Mouse (Mus musculus): ENCODE data around the gene Igfbp4. TPM values are rescaled to one million over a fixed set of nuclear protein-coding genes. Genes with fewer than 3 reads are reported as not detected.
A peak's percentile ranks its signal among the peaks of the same experiment; 100 is the strongest.

Igfbp4 gene
- polyA plus RNA-seq, 2 experiments: 942 to 1,086 TPM

DNA sequence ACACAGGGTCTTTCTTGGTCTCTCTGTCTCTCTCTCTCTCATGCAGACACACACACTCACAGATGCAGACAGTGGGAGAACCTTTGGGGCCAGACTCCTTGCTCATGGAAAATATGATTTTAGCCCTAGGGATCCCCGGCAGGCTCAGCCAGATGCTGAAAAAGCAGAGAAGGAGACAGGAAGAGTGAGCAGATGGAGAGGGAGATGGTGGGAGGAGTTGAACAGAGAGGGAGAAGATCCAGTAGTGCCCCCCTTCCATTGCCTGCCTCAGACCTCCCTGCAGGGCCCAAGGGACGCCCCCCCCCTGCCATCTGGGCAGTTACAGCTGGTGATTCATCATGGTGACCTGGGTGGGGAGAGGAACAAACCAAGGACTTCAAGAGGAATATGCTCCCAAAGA is 6.6 kb downstream of the Igfbp4 start:
- Histone ChIP-seq H3K27ac (replicated peaks; ENCODE audit: low read depth, low read length) (peak overlapping the region; percentile 89), H3K9me3 (ENCODE audit: control insufficient read depth, low read length) (no peaks in the 10 kb centered on the region), H3K36me3 (ENCODE audit: control insufficient read depth, insufficient read depth, low read length) (peaks cover 72% of the 10 kb centered on the region), H3K27me3 (ENCODE audit: control insufficient read depth, insufficient read depth, low read length) (no peaks in the 10 kb centered on the region), H3K9ac (ENCODE audit: low read depth, low read length, severe bottlenecking) (peak overlapping the region; percentile 45), H3K4me2 (replicated peaks; ENCODE audit: low read depth, low read length, severe bottlenecking) (peak overlapping the region; percentile 97), H3K4me1 (ENCODE audit: control insufficient read depth, insufficient read depth, low read length) (peaks cover 49% of the 10 kb centered on the region), H3K4me3 (replicated peaks; ENCODE audit: low read length) (peak overlapping the region; percentile 90)
- TF ChIP-seq POLR2A (IDR thresholded peaks at IDR 0.05; ENCODE audit: borderline replicate concordance, extremely low read depth, insufficient read depth, insufficient read length): no peak
- ATAC-seq (ENCODE audit: low FRiP score, low read depth) (peak; percentile 17; the same call in 1 of the 2 replicates), DNase-seq (ENCODE audit: low spot score) (peak; percentile 56)
- 43% methylated on average over 2 of the region's 2 CpGs for WGBS

DNA sequence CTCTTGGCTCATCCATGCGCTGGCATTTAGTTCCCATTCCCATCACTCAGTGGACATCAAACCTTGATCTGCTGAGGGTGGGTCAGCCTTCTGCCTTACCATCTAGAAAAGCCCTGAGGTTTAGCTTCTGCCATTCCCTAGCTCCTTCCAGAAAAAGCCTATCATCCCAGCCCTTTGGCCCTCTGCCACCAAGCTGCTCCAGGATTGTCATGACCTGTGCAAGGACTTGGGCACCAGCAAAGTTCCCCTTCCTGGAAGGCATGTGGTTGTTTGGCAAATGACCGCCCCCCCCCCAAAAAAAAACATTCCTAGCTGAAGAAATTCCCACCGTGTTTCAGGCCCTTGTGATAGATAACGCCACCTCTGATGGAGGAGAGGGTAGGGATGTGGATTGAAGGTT is 14.1 kb downstream of the Igfbp4 start:
- 30% methylated on average over 4 of the region's 4 CpGs for WGBS
- no peak overlapping the region for H3K9ac ChIP-seq (ENCODE audit: low read depth, low read length, severe bottlenecking)
- peaks cover 19% of the 10 kb centered on the region for H3K4me1 ChIP-seq (ENCODE audit: control insufficient read depth, insufficient read depth, low read length)
- ATAC-seq (ENCODE audit: low FRiP score, low read depth) (no peak; the same call in 1 of the 2 replicates), DNase-seq (ENCODE audit: low spot score) (no peak)
- no peaks in the 10 kb centered on the region for H3K27me3 ChIP-seq (ENCODE audit: control insufficient read depth, insufficient read depth, low read length)
- H3K4me3 ChIP-seq (replicated peaks; ENCODE audit: low read length): no peak overlapping the region
- H3K36me3 ChIP-seq (ENCODE audit: control insufficient read depth, insufficient read depth, low read length): peaks cover 38% of the 10 kb centered on the region
- no peak for TF ChIP-seq POLR2A (IDR thresholded peaks at IDR 0.05; ENCODE audit: borderline replicate concordance, extremely low read depth, insufficient read depth, insufficient read length)
- H3K27ac ChIP-seq (replicated peaks; ENCODE audit: low read depth, low read length): peak overlapping the region; percentile 45
- H3K9me3 ChIP-seq (ENCODE audit: control insufficient read depth, low read length): peaks cover 6% of the 10 kb centered on the region; the same call in 1 of the 2 replicates
- no peak overlapping the region for H3K4me2 ChIP-seq (replicated peaks; ENCODE audit: low read depth, low read length, severe bottlenecking)

DNA sequence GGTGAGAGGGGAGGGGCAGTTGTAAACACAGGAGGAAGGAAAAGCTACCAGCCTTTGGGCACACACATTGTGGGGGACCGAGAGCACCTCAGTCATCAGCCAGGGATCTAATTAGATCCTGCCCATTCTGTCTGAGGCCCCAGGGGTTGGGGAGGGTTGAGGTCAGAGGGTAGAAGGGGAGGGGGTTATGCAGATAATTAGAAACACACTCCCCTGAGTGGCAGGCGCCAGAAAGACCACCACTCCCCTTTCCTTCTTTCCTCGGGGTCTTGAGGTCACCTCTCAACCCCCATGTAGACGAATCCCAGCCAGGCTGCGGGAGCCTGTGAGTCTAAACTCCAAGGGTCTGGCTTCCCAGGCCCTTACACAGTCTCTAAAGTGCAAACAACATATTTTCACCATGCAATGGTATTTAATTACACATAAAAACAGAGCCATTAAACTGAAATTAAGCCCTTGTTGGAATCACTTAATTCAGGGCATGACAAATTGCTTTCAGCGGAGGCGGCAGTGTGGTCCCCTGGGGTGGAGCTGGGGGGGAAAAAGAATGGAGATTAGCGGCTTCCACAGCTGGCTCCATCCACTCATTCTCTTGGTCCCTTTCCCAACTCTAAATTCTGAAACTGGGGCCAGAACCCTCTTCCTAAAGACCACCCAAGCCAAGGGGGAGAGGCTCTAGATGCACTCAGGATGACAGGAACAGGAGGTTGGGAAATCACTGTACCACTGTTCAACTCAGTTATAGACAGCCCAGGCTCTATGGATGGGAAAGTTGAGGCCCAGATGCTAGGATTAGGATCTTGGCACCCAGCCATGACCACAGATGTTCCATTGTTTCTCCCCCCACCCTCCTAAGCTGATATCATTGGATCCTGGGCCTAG is 14.8 kb downstream of the Igfbp4 start:
- H3K4me3 ChIP-seq (replicated peaks; ENCODE audit: low read length): no peak overlapping the region
- H3K36me3 ChIP-seq (ENCODE audit: control insufficient read depth, insufficient read depth, low read length): peaks cover 31% of the 10 kb centered on the region
- DNase-seq (ENCODE audit: low spot score) (peak; percentile 86), ATAC-seq (ENCODE audit: low FRiP score, low read depth) (peak; percentile 77)
- H3K27me3 ChIP-seq (ENCODE audit: control insufficient read depth, insufficient read depth, low read length): no peaks in the 10 kb centered on the region
- peaks cover 6% of the 10 kb centered on the region; the same call in 1 of the 2 replicates for H3K9me3 ChIP-seq (ENCODE audit: control insufficient read depth, low read length)
- H3K4me1 ChIP-seq (ENCODE audit: control insufficient read depth, insufficient read depth, low read length): peaks cover 24% of the 10 kb centered on the region
- peak overlapping the region; percentile 45 for H3K27ac ChIP-seq (replicated peaks; ENCODE audit: low read depth, low read length)
- 7% methylated on average over 8 of the region's 8 CpGs for WGBS
- TF ChIP-seq POLR2A (IDR thresholded peaks at IDR 0.05; ENCODE audit: borderline replicate concordance, extremely low read depth, insufficient read depth, insufficient read length): no peak
- no peak overlapping the region for H3K9ac ChIP-seq (ENCODE audit: low read depth, low read length, severe bottlenecking)
- no peak overlapping the region for H3K4me2 ChIP-seq (replicated peaks; ENCODE audit: low read depth, low read length, severe bottlenecking)

DNA sequence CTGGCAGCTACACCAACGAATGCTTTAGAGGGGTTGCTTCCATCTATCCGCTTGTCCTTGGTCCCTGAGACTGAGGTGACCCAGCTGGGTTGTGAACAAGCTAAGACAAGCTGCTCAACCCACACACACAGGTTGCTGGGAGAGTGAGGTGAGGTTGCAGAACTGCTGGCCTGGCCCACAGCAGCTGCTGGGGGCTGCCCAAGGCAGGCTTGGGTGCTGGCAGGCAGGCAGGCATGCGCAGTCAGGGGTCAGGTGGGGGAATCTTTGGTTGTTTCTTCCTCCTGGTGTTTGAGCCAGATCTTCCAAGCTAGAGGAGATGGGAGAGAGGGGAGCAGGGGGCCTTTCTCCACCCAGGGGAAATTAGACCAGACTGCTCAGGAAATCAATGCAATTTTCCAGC is 19.4 kb downstream of the Igfbp4 start:
- H3K36me3 ChIP-seq (ENCODE audit: control insufficient read depth, insufficient read depth, low read length): no peaks in the 10 kb centered on the region
- H3K4me1 ChIP-seq (ENCODE audit: control insufficient read depth, insufficient read depth, low read length): peaks cover 23% of the 10 kb centered on the region
- peaks cover 6% of the 10 kb centered on the region; the same call in 1 of the 2 replicates for H3K9me3 ChIP-seq (ENCODE audit: control insufficient read depth, low read length)
- DNase-seq (ENCODE audit: low spot score) (no peak), ATAC-seq (ENCODE audit: low FRiP score, low read depth) (no peak)
- no peak overlapping the region for H3K9ac ChIP-seq (ENCODE audit: low read depth, low read length, severe bottlenecking)
- no peaks in the 10 kb centered on the region for H3K27me3 ChIP-seq (ENCODE audit: control insufficient read depth, insufficient read depth, low read length)
- H3K27ac ChIP-seq (replicated peaks; ENCODE audit: low read depth, low read length): peak overlapping the region; percentile 52
- no peak overlapping the region for H3K4me3 ChIP-seq (replicated peaks; ENCODE audit: low read length)
- WGBS: 71% methylated on average over 3 of the region's 3 CpGs
- no peak for TF ChIP-seq POLR2A (IDR thresholded peaks at IDR 0.05; ENCODE audit: borderline replicate concordance, extremely low read depth, insufficient read depth, insufficient read length)
- no peak overlapping the region for H3K4me2 ChIP-seq (replicated peaks; ENCODE audit: low read depth, low read length, severe bottlenecking)

DNA sequence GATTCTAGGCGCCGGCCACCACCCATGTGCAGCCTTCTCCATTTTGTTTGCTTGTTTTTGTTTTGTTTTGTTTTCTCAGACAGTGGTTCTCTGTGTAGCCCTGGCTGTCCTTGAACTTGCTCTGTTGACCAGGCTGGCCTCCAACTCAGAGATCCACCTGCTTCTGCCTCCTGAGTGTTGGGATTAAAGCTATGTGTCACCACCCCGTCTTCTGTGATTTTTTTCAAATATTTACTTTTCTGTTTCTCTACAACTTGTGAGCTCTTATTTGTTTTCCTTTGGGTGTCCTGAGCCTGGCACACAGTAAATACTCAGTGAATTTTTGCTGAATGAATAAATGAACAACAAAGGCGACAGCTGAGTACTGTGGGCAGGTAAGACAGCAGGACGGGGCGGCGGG is 21.6 kb downstream of the Igfbp4 start:
- H3K27me3 ChIP-seq (ENCODE audit: control insufficient read depth, insufficient read depth, low read length): no peaks in the 10 kb centered on the region
- 85% methylated on average over 7 of the region's 7 CpGs for WGBS
- H3K4me2 ChIP-seq (replicated peaks; ENCODE audit: low read depth, low read length, severe bottlenecking): no peak overlapping the region
- H3K9ac ChIP-seq (ENCODE audit: low read depth, low read length, severe bottlenecking): no peak overlapping the region
- peaks cover 6% of the 10 kb centered on the region; the same call in 1 of the 2 replicates for H3K9me3 ChIP-seq (ENCODE audit: control insufficient read depth, low read length)
- H3K27ac ChIP-seq (replicated peaks; ENCODE audit: low read depth, low read length): no peak overlapping the region
- TF ChIP-seq POLR2A (IDR thresholded peaks at IDR 0.05; ENCODE audit: borderline replicate concordance, extremely low read depth, insufficient read depth, insufficient read length): no peak
- H3K4me3 ChIP-seq (replicated peaks; ENCODE audit: low read length): no peak overlapping the region
- ATAC-seq (ENCODE audit: low FRiP score, low read depth): no peak
- DNase-seq (ENCODE audit: low spot score): no peak
- peaks cover 18% of the 10 kb centered on the region for H3K4me1 ChIP-seq (ENCODE audit: control insufficient read depth, insufficient read depth, low read length)
- H3K36me3 ChIP-seq (ENCODE audit: control insufficient read depth, insufficient read depth, low read length): no peaks in the 10 kb centered on the region
